Mouse (Mus musculus): ENCODE results near the gene Enthd1.

DNA sequence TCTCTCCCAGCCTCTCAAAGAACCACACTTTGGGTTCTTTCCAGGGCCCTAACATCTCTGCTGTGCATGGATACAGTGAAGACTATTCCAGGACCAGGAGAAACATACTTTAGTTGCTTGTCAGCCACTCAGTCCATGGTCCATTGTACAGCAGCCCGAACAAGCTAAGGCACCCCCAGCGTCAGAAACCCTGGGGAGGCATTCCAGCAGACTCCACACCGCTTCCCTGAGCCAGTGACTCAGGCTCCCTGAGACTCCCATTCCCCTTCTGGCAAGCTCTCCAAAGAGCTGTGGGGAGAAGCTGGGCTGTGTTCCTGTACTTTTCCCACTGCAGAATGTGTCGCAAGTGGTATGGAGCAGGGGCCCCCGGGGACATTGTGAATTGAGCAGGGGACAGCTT, 128.0 kb downstream of the Enthd1 start:
- no peak for TF ChIP-seq CTCF (conservative IDR thresholded peaks at IDR 0.05 in 1 of 2, IDR thresholded peaks at IDR 0.05 in 1 of 2; ENCODE audit: low read depth in 2 of 2, low read length in 2 of 2)
- TF ChIP-seq EP300 (IDR thresholded peaks at IDR 0.05; ENCODE audit: low read length): no peak
- TF ChIP-seq SIN3A (IDR thresholded peaks at IDR 0.05; ENCODE audit: low read length): no peak
- no peak for TF ChIP-seq E2F4 (IDR thresholded peaks at IDR 0.05; ENCODE audit: insufficient replicate concordance, low read depth, low read length)
- TF ChIP-seq ZMIZ1 (IDR thresholded peaks at IDR 0.05; ENCODE audit: low read depth, low read length): no peak
- no peak for TF ChIP-seq MYC (IDR thresholded peaks at IDR 0.05; ENCODE audit: low read depth, low read length)

All from CH12.LX (cell line).